In the genomic region with DNA sequence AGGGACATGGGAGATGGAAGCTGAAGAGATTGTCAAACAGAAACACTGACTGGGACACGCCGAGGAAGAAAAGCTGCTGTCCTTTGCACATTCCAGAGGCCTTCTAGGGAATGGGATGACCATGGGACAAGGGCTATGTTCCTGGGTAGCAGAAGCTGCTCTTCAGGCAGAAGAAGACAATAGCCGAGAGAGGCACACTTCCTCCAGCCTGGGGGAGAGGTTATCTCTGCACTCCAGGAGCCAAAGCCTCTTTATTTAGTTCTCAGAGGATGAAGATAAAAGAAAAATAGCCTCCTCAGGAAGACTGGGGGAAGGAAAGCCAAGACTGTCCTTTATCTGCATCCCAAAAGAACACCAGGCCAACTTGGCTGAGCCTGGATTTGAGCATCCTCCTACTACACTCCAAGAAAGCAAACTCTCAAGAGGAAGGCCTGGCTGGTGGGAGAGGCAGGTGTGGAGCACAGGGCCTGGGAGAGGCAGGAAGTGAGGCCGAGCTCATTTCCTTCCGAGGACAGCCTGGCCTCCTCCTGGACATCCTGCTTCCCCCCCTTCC, we compare ENCODE assay signal across 9 mouse cellular contexts.
DNase-seq lines count a peak whose midpoint lies in the region; ATAC-seq and TF ChIP-seq lines count a peak whose summit lies in the region.
"Had no signal": no experiment of that assay in that cellular context is flagged by ENCODE, and none has a peak within 500 bp of the region (broad histone marks: within the 10 kb centered on the region; RNA-seq: fewer than 3 reads in every experiment).

No protein-coding gene starts in this region.

- H3K27ac ChIP-seq in left cerebral cortex, adult 2 months: peak overlapping the region; percentile 80
- peak overlapping the region; percentile 89 for H3K27ac ChIP-seq in heart, embryonic 11.5 days (ENCODE audit: low read depth, low read length)
- H3K27ac ChIP-seq in forebrain, postnatal 0 days (ENCODE audit: low read depth, low read length): no peak overlapping the region

- H3K27me3 ChIP-seq in heart, embryonic 11.5 days (ENCODE audit: control insufficient read depth, insufficient read depth, low read length): no peaks in the 10 kb centered on the region
- no peaks in the 10 kb centered on the region for H3K27me3 ChIP-seq in forebrain, postnatal 0 days (ENCODE audit: insufficient read depth, low read length)

- H3K9ac ChIP-seq in heart, embryonic 11.5 days (ENCODE audit: low read depth, low read length): no peak overlapping the region
- H3K9ac ChIP-seq in forebrain, postnatal 0 days: no peak overlapping the region

- no peaks in the 10 kb centered on the region for H3K9me3 ChIP-seq in heart, embryonic 11.5 days (replicated peaks; ENCODE audit: control insufficient read depth, low read length)
- no peaks in the 10 kb centered on the region for H3K9me3 ChIP-seq in forebrain, postnatal 0 days (ENCODE audit: low read length)

- 34% methylated on average over 5 of the region's 5 CpGs for WGBS in heart, embryonic 11.5 days (ENCODE audit: insufficient replicate concordance)
- WGBS in forebrain, postnatal 0 days: 66% methylated on average over 5 of the region's 5 CpGs

- H3K4me1 ChIP-seq in heart, embryonic 11.5 days (ENCODE audit: control insufficient read depth, insufficient read depth, low read length): peaks cover 34% of the 10 kb centered on the region
- H3K4me1 ChIP-seq in forebrain, postnatal 0 days (ENCODE audit: insufficient read depth): peaks cover 4% of the 10 kb centered on the region; the same call in 1 of the 2 replicates

- ATAC-seq in heart, embryonic 11.5 days (replicated peaks; ENCODE audit: insufficient number of reproducible peaks, low FRiP score, low TSS enrichment): peak; percentile 36; the same call in 1 of the 2 replicates
- ATAC-seq in CD4-positive, CD25-positive, alpha-beta regulatory T cell, adult 4 months: no peak
- no peak for ATAC-seq in forebrain, postnatal 0 days

- H3K4me3 ChIP-seq in left cerebral cortex, adult 2 months: no peak overlapping the region
- no peak overlapping the region for H3K4me3 ChIP-seq in heart, embryonic 11.5 days (ENCODE audit: low read depth, low read length)
- no peak overlapping the region for H3K4me3 ChIP-seq in forebrain, postnatal 0 days (ENCODE audit: low read depth, low read length)

- H3K36me3 ChIP-seq in heart, embryonic 11.5 days (ENCODE audit: control insufficient read depth, insufficient read depth, low read length): peaks cover 3% of the 10 kb centered on the region; the same call in 1 of the 2 replicates
- H3K36me3 ChIP-seq in forebrain, postnatal 0 days (ENCODE audit: insufficient read depth): peaks cover 26% of the 10 kb centered on the region

- DNase-seq in left cerebral cortex, adult 2 months (ENCODE audit: extremely low spot score in 1 of 2, low spot score in 2 of 2): no peak
- no peak for DNase-seq in left cerebral cortex, postnatal 4 days
- DNase-seq in kidney, postnatal 25 days: peak; percentile 56 to 87
- peak; percentile 47 to 83 for DNase-seq in lung, postnatal 4 days
- DNase-seq in Muller cell, postnatal 12 days (ENCODE audit: inconsistent ontology term): no peak
- DNase-seq in forebrain, postnatal 0 days: no peak
- DNase-seq: cerebellum, adult 8-10 months had no signal

- H3K4me2 ChIP-seq in heart, embryonic 11.5 days: 0 out of 2 replicates have a peak overlapping the region, but pooled peaks have one; percentile 11
- no peak overlapping the region for H3K4me2 ChIP-seq in forebrain, postnatal 0 days (ENCODE audit: low read depth)

- intact Hi-C loops in left cerebral cortex, adult 2 months (cut with DNase I): no loop called here
- intact Hi-C loops in left cerebral cortex, postnatal 4 days (cut with DNase I): no loop called here

- TF ChIP-seq CTCF in left cerebral cortex, adult 2 months (IDR thresholded peaks at IDR 0.05): no peak
- no peak for TF ChIP-seq CTCF in forebrain, postnatal 0 days (IDR thresholded peaks at IDR 0.05; ENCODE audit: low read depth)

Comparison
In these comparisons a context has a peak if more than half of its experiments do, and no peak if none do; other contexts are left out.
1. DNase-seq: peak in kidney, postnatal 25 days (2 of 2) and lung, postnatal 4 days (2 of 2); none in left cerebral cortex, adult 2 months (0 of 2), left cerebral cortex, postnatal 4 days (single experiment), Muller cell, postnatal 12 days (single experiment) and forebrain, postnatal 0 days (single experiment).